9 mouse cellular contexts compared by ENCODE assay signal in genomic region chr5:22745529-22745884, GRCm38 (mm10). TPM values are rescaled to one million over a fixed set of nuclear protein-coding genes. Genes with fewer than 3 reads are reported as not detected.
A peak's percentile ranks its signal among the peaks of the same experiment; 100 is the strongest.
DNase-seq lines count a peak whose midpoint lies in the region; ATAC-seq lines count a peak whose summit lies in the region.
"Had no signal": no experiment of that assay in that cellular context is flagged by ENCODE, and none has a peak within 500 bp of the region (broad histone marks: within the 10 kb centered on the region; RNA-seq: fewer than 3 reads in every experiment).

No protein-coding gene starts in this region.

- H3K4me3 ChIP-seq in heart, embryonic 16.5 days (ENCODE audit: low read length) = peak overlapping the region; percentile 47
- peak overlapping the region; percentile 51 for H3K4me3 ChIP-seq in embryonic facial prominence, embryonic 12.5 days
- H3K4me3 ChIP-seq in hindbrain, embryonic 16.5 days (ENCODE audit: low read length) = peak overlapping the region; percentile 76
- peak overlapping the region; percentile 69 for H3K4me3 ChIP-seq in midbrain, embryonic 16.5 days (ENCODE audit: low read depth, low read length)

- H3K9me3 ChIP-seq in heart, embryonic 16.5 days (replicated peaks; ENCODE audit: control insufficient read depth, low read length) = no peaks in the 10 kb centered on the region
- no peaks in the 10 kb centered on the region for H3K9me3 ChIP-seq in embryonic facial prominence, embryonic 12.5 days
- H3K9me3 ChIP-seq in hindbrain, embryonic 16.5 days (ENCODE audit: control insufficient read depth, low read length) = no peaks in the 10 kb centered on the region
- no peaks in the 10 kb centered on the region for H3K9me3 ChIP-seq in midbrain, embryonic 16.5 days (replicated peaks; ENCODE audit: control insufficient read depth, low read length, poor library complexity, severe bottlenecking)

- peaks cover 36% of the 10 kb centered on the region for H3K27me3 ChIP-seq in heart, embryonic 16.5 days (ENCODE audit: control insufficient read depth, insufficient read depth, low read length)
- peaks cover 48% of the 10 kb centered on the region for H3K27me3 ChIP-seq in embryonic facial prominence, embryonic 12.5 days
- H3K27me3 ChIP-seq in hindbrain, embryonic 16.5 days (replicated peaks; ENCODE audit: control insufficient read depth, insufficient read depth, low read length) = no peaks in the 10 kb centered on the region; the same call in 1 of the 2 replicates
- H3K27me3 ChIP-seq in midbrain, embryonic 16.5 days (ENCODE audit: control insufficient read depth, insufficient read depth, low read depth, low read length) = no peaks in the 10 kb centered on the region

- H3K36me3 ChIP-seq in heart, embryonic 16.5 days (ENCODE audit: control insufficient read depth, insufficient read depth) = no peaks in the 10 kb centered on the region
- H3K36me3 ChIP-seq in embryonic facial prominence, embryonic 12.5 days = no peaks in the 10 kb centered on the region
- H3K36me3 ChIP-seq in hindbrain, embryonic 16.5 days (ENCODE audit: control insufficient read depth, insufficient read depth, low read length) = no peaks in the 10 kb centered on the region
- no peaks in the 10 kb centered on the region for H3K36me3 ChIP-seq in midbrain, embryonic 16.5 days (ENCODE audit: control insufficient read depth, insufficient read depth, low read length)

- no peak for ATAC-seq in heart, embryonic 16.5 days (replicated peaks; ENCODE audit: extremely low read depth, insufficient read depth, low FRiP score)
- no peak for ATAC-seq in embryonic facial prominence, embryonic 12.5 days (ENCODE audit: insufficient number of reproducible peaks, insufficient read depth, low FRiP score, low TSS enrichment)
- ATAC-seq in hindbrain, embryonic 16.5 days = no peak
- ATAC-seq in midbrain, embryonic 16.5 days = no peak

- DNase-seq in heart, postnatal 10 days = no peak
- no peak for DNase-seq in gastrocnemius, postnatal 14 days
- no peak for DNase-seq in left cerebral cortex, postnatal 25 days (ENCODE audit: low spot score in 2 of 2)
- DNase-seq in urinary bladder, adult 18-20 months (ENCODE audit: low spot score in 2 of 2) = no peak
- DNase-seq: lung, postnatal 14 days had no signal

- intact Hi-C loops in heart, postnatal 10 days (cut with DNase I) = no loop called here
- intact Hi-C loops in gastrocnemius, postnatal 14 days (cut with DNase I; ENCODE audit: low total_unique reads) = no loop called here
- intact Hi-C loops in left cerebral cortex, postnatal 25 days (cut with DNase I) = no loop called here

- H3K27ac ChIP-seq in heart, embryonic 16.5 days (ENCODE audit: low read length) = no peak overlapping the region
- no peak overlapping the region for H3K27ac ChIP-seq in embryonic facial prominence, embryonic 12.5 days
- H3K27ac ChIP-seq in hindbrain, embryonic 16.5 days (ENCODE audit: low read depth, low read length) = peak overlapping the region; percentile 76
- H3K27ac ChIP-seq in midbrain, embryonic 16.5 days (ENCODE audit: low read length) = peak overlapping the region; percentile 58

- no peak overlapping the region for H3K9ac ChIP-seq in heart, embryonic 16.5 days (ENCODE audit: low read length)
- 0 out of 2 replicates have a peak overlapping the region, but pooled peaks have one; percentile 55 for H3K9ac ChIP-seq in embryonic facial prominence, embryonic 12.5 days
- peak overlapping the region; percentile 80 for H3K9ac ChIP-seq in hindbrain, embryonic 16.5 days (ENCODE audit: low read depth, low read length)
- peak overlapping the region; percentile 84 for H3K9ac ChIP-seq in midbrain, embryonic 16.5 days (ENCODE audit: low read depth, low read length)

- peaks cover 3% of the 10 kb centered on the region; the same call in 1 of the 2 replicates for H3K4me1 ChIP-seq in heart, embryonic 16.5 days (ENCODE audit: control insufficient read depth, insufficient read depth, low read length)
- H3K4me1 ChIP-seq in embryonic facial prominence, embryonic 12.5 days = peaks cover 7% of the 10 kb centered on the region; the same call in 1 of the 2 replicates
- peaks cover 7% of the 10 kb centered on the region for H3K4me1 ChIP-seq in hindbrain, embryonic 16.5 days (ENCODE audit: control insufficient read depth, insufficient read depth, low read depth, low read length)
- peaks cover 10% of the 10 kb centered on the region for H3K4me1 ChIP-seq in midbrain, embryonic 16.5 days (ENCODE audit: control insufficient read depth, insufficient read depth, low read length)

- peak overlapping the region; percentile 67 for H3K4me2 ChIP-seq in heart, embryonic 16.5 days (ENCODE audit: low read depth, low read length)
- H3K4me2 ChIP-seq in embryonic facial prominence, embryonic 12.5 days (replicated peaks) = peak overlapping the region; percentile 95
- H3K4me2 ChIP-seq in hindbrain, embryonic 16.5 days (ENCODE audit: low read length) = peak overlapping the region; percentile 94
- H3K4me2 ChIP-seq in midbrain, embryonic 16.5 days (ENCODE audit: low read length) = peak overlapping the region; percentile 90

- WGBS in heart, embryonic 16.5 days = 4% methylated on average over 10 of the region's 10 CpGs
- WGBS in embryonic facial prominence, embryonic 12.5 days = under 1% methylated on average over 10 of the region's 10 CpGs
- WGBS in hindbrain, embryonic 16.5 days = 2% methylated on average over 10 of the region's 10 CpGs
- WGBS in midbrain, embryonic 16.5 days = 3% methylated on average over 10 of the region's 10 CpGs

RNA-seq across cellular contexts. Expression of gene Lhfpl3, which starts 0.4 kb away (rescaled TPM):
- 0.05 TPM in 1 of 2 replicates, not detected in the other for polyA plus RNA-seq in heart, embryonic 16.5 days (2015; fragmentation: Nextera tagmentation; extraction: Ambion mirVana)
- under 1 TPM; 0.10 to 0.12 TPM for total RNA-seq in heart, postnatal 10 days (2021)
- 0.74 and 1.4 TPM in 2 replicates for polyA plus RNA-seq in embryonic facial prominence, embryonic 12.5 days (2016; fragmentation: Nextera tagmentation; extraction: Ambion mirVana)
- 28.4 and 34.5 TPM in 2 replicates for polyA plus RNA-seq in hindbrain, embryonic 16.5 days (2015; fragmentation: Nextera tagmentation; extraction: Ambion mirVana)
- 26.5 and 33.6 TPM in 2 replicates for polyA plus RNA-seq in midbrain, embryonic 16.5 days (2015; fragmentation: Nextera tagmentation; extraction: Ambion mirVana)
- under 1 TPM in 1 of 2 experiments, not detected in 1; 0.09 TPM for total RNA-seq in gastrocnemius, postnatal 14 days (2021)
- total RNA-seq in left cerebral cortex, postnatal 25 days (2021) = 10 to 100 TPM; 19.0 to 23.4 TPM

Comparison
In these comparisons a context has a peak if more than half of its experiments do, and no peak if none do; other contexts are left out.
1. H3K27ac ChIP-seq: peak in hindbrain, embryonic 16.5 days (single experiment) and midbrain, embryonic 16.5 days (single experiment); none in heart, embryonic 16.5 days (single experiment) and embryonic facial prominence, embryonic 12.5 days (single experiment).
2. RNA of gene Lhfpl3, which starts 0.4 kb away (polyA plus RNA-seq): 28.4 to 34.5 TPM in hindbrain, embryonic 16.5 days and 26.5 to 33.6 TPM in midbrain, embryonic 16.5 days; 0.74 to 1.4 TPM in embryonic facial prominence, embryonic 12.5 days and 0.05 TPM in heart, embryonic 16.5 days; every median in the first group is over 10 times any median in the second.
3. Peak in every context shown above with its lines, with median percentiles within 50 percentile points of each other: H3K4me2 ChIP-seq and H3K4me3 ChIP-seq.